Mouse (Mus musculus) lung, adult 2 months (tissue): ENCODE measurements around the gene Camkv. TPM values are rescaled to one million over a fixed set of nuclear protein-coding genes. Genes with fewer than 3 reads are reported as not detected.

Source experiments
- DNase-seq: peaks from one replicate; pipeline ENCODE4 v3.0.0; 2022
- H3K4me1 ChIP-seq: fragments of 200-500 bp; 2 replicates; pipeline ENCODE4 v1.6.1; 2011; ENCODE audit warnings: low read length; ENCODE audit not compliant: control insufficient read depth, insufficient read depth
- H3K4me3 ChIP-seq: fragments of 200-500 bp; replicated peaks from 2 replicates; pipeline ENCODE3; 2011; ENCODE audit warnings: low read depth, mild to moderate bottlenecking, control low read depth, low read length; ENCODE audit errors: extremely low read depth
- CTCF ChIP-seq: fragments of 200-500 bp; IDR thresholded peaks from 2 replicates; pipeline ENCODE4 v1.5.1; 2011; ENCODE audit warnings: mild to moderate bottlenecking, low read length, control low read depth; ENCODE audit not compliant: insufficient read depth
- POLR2A ChIP-seq: fragments of 200-500 bp; IDR thresholded peaks from 2 replicates; pipeline ENCODE4 v1.6.1; 2011; ENCODE audit warnings: low read depth, mild to moderate bottlenecking, control low read depth, low read length, borderline replicate concordance; ENCODE audit errors: extremely low read depth
- WGBS: fragments of 180-500 bp; shearing (Covaris S2); methylation state at CpG from one replicate; pipeline ENCODE4 v1.1.7; 2018; 5-methylcytosine and 5-hydroxymethylcytosine counted together
- polyA plus RNA-seq: library from polyadenylated mRNA; depleted of rRNA; stranded (reverse); fragments of >200 nt; gene quantifications from 2 replicates; pipeline ENCODE4 v1.2.3, GENCODE M21; 2012

The Camkv gene
- polyA plus RNA-seq, 1 experiment = 0.09 TPM

- Histone ChIP-seq H3K4me3 (no peak overlapping the region), H3K4me1 (no peaks in the 10 kb centered on the region)
- TF ChIP-seq CTCF (no peak), POLR2A (no peak)
- DNase-seq = no peak
- WGBS = 8% methylated on average over 29 of the region's 29 CpGs
Measured at GRCm38 (mm10) chr9:107936215-107936822, 845 bp downstream of the Camkv start.

- 34% methylated on average over 3 of the region's 3 CpGs for WGBS
- no peaks in the 10 kb centered on the region for H3K4me1 ChIP-seq
- no peak for TF ChIP-seq POLR2A
- TF ChIP-seq CTCF = no peak
Measured at GRCm38 (mm10) chr9:107936831-107937230, 1.4 kb downstream of the Camkv start.

DNA sequence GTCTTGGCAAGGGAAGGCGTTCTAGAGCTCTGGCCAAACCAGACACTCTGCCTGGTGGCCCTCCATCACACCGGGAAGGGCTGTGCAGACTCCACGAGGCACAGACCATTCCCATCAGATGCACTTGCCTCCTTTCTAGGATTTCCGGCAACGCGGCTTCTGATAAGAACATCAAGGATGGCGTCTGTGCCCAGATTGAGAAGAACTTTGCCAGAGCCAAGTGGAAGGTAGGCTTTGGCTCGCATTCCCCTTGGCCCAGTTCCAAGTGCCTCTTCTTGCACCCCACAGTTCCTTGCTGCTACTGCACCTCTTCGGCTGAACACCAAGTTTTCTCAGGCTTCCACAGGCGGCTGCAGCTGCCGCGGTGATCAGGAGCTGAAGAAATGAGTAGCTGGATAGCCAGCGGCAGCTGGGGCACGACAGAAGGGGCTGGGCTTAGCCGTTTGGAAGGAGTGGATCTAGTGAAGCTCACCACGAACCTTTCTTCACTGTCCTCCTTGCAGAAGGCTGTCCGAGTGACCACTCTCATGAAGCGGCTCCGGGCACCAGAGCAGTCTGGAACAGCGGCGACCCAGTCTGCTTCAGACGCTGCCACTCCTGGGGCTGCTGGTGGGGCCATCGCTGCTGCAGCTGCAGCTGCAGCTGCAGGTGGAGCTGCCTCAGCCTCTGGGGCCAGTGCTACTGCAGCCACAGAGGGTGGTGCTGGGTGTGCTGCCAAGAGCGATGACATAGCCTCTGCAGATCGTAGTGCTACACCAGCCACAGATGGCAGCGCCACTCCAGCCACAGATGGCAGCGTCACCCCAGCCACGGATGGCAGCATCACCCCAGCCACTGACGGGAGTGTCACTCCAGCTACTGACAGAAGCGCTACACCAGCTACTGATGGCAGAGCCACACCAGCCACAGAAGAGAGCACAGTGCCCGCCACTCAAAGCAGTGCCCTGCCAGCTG lies 12.0 kb downstream of the Camkv start:
- 78% methylated on average over 31 of the region's 31 CpGs for WGBS
- TF ChIP-seq CTCF (no peak), POLR2A (no peak)
- H3K4me1 ChIP-seq = no peaks in the 10 kb centered on the region
- DNase-seq = no peak
- H3K4me3 ChIP-seq = no peak overlapping the region

More at GRCm38 (mm10) chr9:107936831-107937230, 1.4 kb downstream of the Camkv start:
- H3K4me3 ChIP-seq = no peak overlapping the region
- no peak for DNase-seq

DNA sequence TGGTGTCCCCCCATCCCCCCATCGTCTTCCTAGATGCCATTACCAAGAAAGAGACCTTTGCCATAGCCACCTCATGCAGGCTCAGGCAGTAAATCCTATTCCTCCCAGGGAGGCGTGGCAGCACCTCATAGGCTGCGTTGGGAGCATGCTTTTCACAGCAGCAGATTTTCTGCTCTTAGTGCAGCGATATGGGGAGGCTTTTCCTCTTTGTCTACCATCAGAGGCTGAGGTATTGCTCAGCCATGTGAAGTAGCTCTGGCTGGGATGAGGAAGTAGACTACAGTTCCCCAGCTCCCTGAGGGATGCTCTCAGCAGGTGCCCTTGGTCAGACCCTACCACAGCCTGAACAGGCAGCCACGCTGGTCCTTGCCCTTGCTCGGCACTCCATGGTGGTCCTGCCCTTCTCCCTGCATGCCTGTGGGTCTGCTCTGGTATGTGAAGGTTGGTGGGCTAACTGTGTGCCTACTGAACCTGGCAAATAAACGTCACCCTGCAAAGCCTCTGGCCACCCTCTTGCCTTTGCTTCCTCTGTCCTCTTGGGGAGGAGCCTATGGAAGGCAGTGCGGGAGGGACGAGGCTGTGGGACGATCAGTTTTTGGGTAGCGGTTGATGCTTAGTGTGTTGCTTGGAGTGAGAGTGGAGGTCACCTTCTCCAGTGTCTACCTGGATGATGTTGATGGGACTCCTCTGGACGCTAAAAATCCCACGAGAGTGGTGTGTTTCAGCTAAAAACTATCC lies 13.9 kb downstream of the Camkv start:
- no peak for DNase-seq
- 74% methylated on average over 13 of the region's 13 CpGs for WGBS
- no peak for TF ChIP-seq CTCF
- no peak for TF ChIP-seq POLR2A
- H3K4me1 ChIP-seq = no peaks in the 10 kb centered on the region
- no peak overlapping the region for H3K4me3 ChIP-seq

GRCm38 (mm10) chr9:107949922-107950235 lies 14.4 kb downstream of the Camkv start, which contains the start of gene Traip:
Traip (plus strand) TSS chr9:107950136.
- TF ChIP-seq POLR2A (no peak), CTCF (no peak)
- Histone ChIP-seq H3K4me1 (no peaks in the 10 kb centered on the region), H3K4me3 (peak within 1 kb of the TSS; percentile 75)
- 84% methylated on average over 10 of the region's 10 CpGs for WGBS
- no peak for DNase-seq

GRCm38 (mm10) chr9:107950460-107951355 lies 15.2 kb downstream of the Camkv start:
- peak overlapping the region; percentile 75 for H3K4me3 ChIP-seq
- H3K4me1 ChIP-seq = no peaks in the 10 kb centered on the region
- DNase-seq = peak; percentile 90
- 10% methylated on average over 45 of the region's 45 CpGs for WGBS
- TF ChIP-seq POLR2A (peak; percentile 72; the same call in 1 of the 2 replicates), CTCF (no peak)

DNA sequence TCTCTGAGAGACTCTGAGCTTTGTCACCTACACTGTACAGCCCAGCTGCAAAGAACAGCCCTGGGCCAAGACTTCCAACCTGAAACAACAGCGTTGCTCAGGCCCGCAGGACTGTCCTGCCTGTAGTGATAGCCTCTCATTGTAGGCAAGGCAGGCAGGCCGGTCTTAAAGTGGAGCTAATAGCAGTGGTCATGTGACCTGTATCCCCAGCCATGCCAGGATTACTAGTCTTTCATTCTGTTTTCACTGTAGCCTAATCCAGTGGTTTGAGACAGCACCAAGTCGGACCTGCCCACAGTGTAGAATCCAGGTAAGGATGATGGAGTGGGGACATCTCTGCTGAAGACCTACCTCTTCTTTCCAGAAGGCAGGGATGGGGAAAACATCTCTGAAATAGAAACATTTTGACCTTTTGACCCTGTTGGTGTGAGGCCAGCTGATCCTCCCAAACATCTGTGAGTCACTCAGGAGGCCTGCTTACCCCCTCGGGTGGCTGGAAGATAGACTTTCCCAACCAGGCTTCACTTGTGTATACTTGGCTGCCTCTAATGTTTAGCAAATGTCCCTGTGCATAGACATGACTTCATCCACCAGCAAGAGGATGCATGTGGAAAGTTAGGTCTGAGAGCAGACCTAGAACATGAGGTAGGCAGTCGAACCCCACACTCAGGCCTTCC lies 20.3 kb downstream of the Camkv start:
- WGBS = 73% methylated on average over 6 of the region's 6 CpGs
- DNase-seq = no peak
- Histone ChIP-seq H3K4me3 (no peak overlapping the region), H3K4me1 (no peaks in the 10 kb centered on the region)
- TF ChIP-seq CTCF (no peak), POLR2A (no peak)

- no peak overlapping the region for H3K4me3 ChIP-seq
- H3K4me1 ChIP-seq = no peaks in the 10 kb centered on the region
- DNase-seq = no peak
- TF ChIP-seq CTCF = no peak
- TF ChIP-seq POLR2A = no peak
- 69% methylated on average over 6 of the region's 6 CpGs for WGBS
Measured at GRCm38 (mm10) chr9:107957141-107957540, 21.7 kb downstream of the Camkv start.
